Mouse (Mus musculus): ENCODE results near the gene Baiap2.

Baiap2 gene

GRCm38 (mm10) chr11:119979596-119980385, 37.2 kb downstream of the Baiap2 start:
- DNase-seq (ENCODE audit: low spot score): no peak

GRCm38 (mm10) chr11:119981769-119982168, 39.2 kb downstream of the Baiap2 start:
- no peak for DNase-seq (ENCODE audit: low spot score)

GRCm38 (mm10) chr11:119982236-119982635, 39.7 kb downstream of the Baiap2 start:
- no peak for DNase-seq (ENCODE audit: low spot score)

GRCm38 (mm10) chr11:119983151-119983550, 40.6 kb downstream of the Baiap2 start:
- DNase-seq (ENCODE audit: low spot score): no peak

GRCm38 (mm10) chr11:119986751-119987425, 44.3 kb downstream of the Baiap2 start:
- DNase-seq (ENCODE audit: low spot score): no peak

GRCm38 (mm10) chr11:119987876-119988275, 45.3 kb downstream of the Baiap2 start:
- DNase-seq (ENCODE audit: low spot score): no peak

DNA sequence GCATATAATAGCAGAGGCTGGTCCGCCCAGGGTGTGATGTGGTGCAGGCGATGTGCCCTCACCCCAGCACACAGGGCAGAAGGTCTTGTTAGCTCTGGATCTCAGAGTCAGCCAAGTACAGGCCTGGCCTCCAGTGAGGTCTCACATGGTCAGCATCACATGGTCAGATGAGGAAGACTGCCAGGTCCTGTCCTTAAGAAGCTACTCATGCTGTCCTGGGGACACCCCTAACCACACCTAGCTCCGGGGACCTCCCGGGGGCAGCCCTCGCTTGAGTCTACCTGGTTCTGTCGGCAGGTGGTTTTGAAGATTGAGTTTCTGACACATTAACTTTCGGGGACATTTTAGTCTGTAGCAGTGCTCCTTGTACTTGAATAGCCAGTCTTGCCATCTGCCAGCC, 45.8 kb downstream of the Baiap2 start:
- no peak for DNase-seq (ENCODE audit: low spot score)

- peak; percentile 50 for DNase-seq (ENCODE audit: low spot score)
Measured at GRCm38 (mm10) chr11:119989115-119989564, 46.6 kb downstream of the Baiap2 start.

DNA sequence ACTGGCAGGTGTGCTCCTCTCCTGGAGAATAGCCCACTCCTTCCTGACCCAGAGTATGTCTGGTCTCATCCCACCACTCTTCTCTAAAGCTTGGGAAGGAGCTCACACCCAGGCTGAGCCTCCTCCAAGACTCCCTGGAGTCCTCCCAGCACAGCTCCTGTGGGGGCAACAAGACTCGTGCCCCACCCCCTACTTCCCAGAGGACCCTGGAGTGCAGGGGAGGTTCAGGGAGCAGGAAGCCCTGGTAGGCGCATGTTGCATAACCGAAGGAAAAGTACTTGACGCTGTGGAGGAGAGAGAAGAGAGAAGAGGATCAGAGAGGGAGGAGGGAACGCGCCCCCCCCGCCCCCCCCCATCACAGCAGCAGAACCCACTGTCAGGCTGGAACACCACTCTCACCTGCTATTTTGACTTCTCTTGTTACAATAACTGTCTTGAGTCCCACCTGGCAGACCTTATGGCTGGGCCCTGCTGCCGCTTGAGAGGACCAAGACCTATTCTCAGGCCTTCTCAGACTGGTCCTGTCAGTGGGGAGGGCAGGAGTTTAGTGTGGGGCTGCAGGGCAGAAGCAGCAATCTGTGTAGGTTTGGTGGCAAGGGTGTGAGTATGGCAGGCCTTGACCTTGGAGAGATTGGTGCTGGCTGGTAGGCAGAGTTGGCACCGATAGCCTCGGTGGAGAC, 48.2 kb downstream of the Baiap2 start:
- DNase-seq (ENCODE audit: low spot score): no peak

- peak; percentile 97 for DNase-seq (ENCODE audit: low spot score)
Measured at GRCm38 (mm10) chr11:119991338-119991678, 48.7 kb downstream of the Baiap2 start.

DNA sequence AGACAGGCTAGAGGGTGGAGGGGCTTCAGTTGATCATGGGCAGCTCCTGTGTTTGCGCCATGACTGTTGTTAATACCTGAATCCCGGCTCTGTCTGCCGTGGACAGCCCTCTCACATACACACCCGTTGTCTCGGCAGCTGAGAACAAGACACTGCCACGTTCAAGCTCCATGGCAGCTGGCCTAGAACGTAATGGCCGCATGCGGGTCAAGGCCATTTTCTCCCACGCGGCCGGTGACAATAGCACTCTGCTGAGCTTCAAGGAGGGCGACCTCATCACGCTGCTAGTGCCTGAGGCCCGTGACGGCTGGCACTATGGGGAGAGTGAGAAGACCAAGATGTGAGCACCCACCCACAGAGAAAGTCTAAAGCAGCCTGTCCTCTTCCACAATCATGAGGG, 54.8 kb downstream of the Baiap2 start:
- no peak for DNase-seq (ENCODE audit: low spot score)

- DNase-seq (ENCODE audit: low spot score): no peak
Measured at GRCm38 (mm10) chr11:120002041-120002440, 59.5 kb downstream of the Baiap2 start.

DNA sequence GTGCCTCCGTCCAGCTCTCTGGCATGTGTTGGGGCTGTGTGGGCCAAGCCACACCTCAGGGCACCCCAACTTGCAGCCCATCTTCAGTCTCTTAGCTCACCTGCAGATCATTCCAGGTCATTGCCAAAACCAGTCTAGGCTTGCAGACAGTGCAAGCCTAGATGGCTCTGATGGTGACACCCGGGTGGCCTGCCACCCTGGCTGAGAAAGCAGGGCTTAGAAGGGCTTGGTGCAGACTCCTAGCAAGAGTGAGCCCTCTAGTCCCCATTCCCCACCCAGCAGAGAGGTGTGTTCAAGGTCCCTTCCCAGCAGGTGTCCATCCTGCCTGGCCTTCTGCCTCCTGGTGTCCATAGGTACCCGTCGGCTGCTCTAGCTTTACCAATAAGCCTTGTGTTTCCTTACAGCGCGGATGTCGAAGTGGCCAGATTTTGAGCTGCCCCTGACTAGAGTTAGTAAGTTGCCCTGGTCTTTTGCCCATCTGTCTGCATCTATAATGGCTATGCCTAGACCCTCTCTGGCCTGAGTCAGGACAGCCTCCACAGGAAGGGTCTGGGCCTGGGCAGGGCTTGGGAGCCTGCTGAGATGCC, 60.2 kb downstream of the Baiap2 start:
- no peak for DNase-seq (ENCODE audit: low spot score)

- peak; percentile 38 for DNase-seq (ENCODE audit: low spot score)
Measured at GRCm38 (mm10) chr11:120005434-120006317, 63.1 kb downstream of the Baiap2 start.

- no peak for DNase-seq (ENCODE audit: low spot score)
Measured at GRCm38 (mm10) chr11:120007496-120008080, 65.0 kb downstream of the Baiap2 start.

DNA sequence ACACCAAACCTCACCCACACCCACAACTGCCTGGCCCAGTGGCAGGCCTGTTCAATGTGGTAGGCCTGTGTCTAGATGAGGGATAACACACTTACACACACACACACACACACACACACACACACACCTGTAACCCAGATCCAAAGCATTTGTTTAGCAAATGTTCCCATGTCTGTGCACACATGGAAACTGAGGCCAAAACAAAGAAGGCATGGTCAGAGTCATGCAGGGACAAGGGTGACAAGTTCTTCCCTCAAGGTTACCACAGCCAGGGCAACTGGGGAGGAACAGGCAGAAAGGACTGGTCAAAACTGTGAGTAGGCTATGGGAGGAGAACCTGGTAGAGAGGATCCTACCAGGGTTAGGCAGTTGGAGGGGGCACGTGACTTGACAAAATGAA, 65.9 kb downstream of the Baiap2 start:
- no peak for DNase-seq (ENCODE audit: low spot score)

GRCm38 (mm10) chr11:120008956-120009355, 66.4 kb downstream of the Baiap2 start:
- no peak for DNase-seq (ENCODE audit: low spot score)

DNA sequence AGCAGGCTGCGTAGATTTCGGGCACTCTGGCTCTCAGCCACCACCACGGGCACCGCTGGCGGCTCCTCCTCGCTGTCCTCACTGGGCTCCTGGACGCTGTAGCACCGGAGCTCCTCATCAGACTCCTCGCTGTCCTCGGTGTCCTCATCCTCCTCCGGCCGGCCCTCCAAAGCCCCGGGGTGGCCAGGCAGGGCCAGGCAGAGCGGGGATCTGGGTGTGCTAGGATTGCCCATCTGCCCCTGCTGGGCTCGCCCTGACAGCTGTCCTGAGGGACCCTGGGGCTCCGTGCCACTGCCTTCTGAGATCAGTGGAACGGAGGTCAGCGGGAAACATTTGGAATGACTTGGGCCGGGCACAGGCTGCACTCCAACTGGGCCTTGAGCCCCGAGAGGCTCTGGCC, 67.4 kb downstream of the Baiap2 start:
- no peak for DNase-seq (ENCODE audit: low spot score)

GRCm38 (mm10) chr11:120011114-120011760, 68.7 kb downstream of the Baiap2 start:
- no peak for DNase-seq (ENCODE audit: low spot score)

DNA sequence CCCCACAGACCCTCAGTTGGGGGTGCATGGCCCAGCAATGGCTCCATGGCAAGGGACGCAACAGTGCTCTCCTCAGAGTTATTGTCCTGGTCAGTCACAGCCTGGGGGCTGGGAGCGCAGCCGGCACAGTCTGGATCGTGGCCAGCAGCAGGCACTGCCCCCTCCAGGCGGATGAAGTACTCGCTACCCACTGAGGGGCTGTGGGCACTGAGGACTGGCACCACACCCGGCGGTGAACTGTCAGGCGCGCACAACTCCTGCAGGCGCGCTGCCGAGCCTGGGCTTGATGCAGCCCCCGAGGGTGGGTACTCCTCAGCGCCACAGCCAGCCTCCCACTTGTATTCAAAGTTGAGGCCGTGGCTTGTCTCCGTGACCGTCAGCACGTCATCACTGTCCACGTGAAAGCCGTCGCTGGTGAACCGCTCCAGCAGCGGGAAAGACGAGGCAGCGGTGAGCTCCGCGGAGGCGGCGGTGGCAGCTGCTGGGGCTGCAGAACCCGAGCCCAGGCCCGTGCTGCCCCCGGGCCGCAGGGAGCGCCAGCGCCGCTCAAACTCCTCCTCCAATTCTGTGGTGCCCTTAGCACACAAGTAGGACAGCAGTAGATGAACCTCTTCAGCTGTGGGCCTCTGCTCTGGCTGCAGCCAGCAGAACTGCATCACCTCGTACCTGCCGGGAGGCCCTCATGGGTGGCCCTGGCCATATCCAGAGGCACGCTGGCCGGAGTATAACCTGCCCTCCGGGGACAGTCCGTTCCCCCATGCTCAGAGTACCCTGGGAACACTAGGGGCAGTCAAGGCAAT, 69.4 kb downstream of the Baiap2 start:
- DNase-seq (ENCODE audit: low spot score): no peak
